Mouse (Mus musculus) kidney, postnatal 0 days (tissue): ENCODE results near the gene Plcb1. TPM values are rescaled to one million over a fixed set of nuclear protein-coding genes. Genes with fewer than 3 reads are reported as not detected.

Source experiments
- ATAC-seq: fragments of 200-750 bp; cut with Nextera tagmentation; replicated peaks from 2 replicates; pipeline ENCODE4 v1.8.0; 2017; ENCODE audit warnings: low read depth, moderate number of reproducible peaks, moderate TSS enrichment, moderate library complexity; ENCODE audit not compliant: low FRiP score
- DNase-seq: peaks from one replicate; pipeline ENCODE4 v3.0.0-alpha.2; 2016; ENCODE audit warnings: low spot score
- H3K27ac ChIP-seq: fragments of 300-500 bp; sonication (generic); 2 replicates; pipeline ENCODE4 v1.5.1; 2014; ENCODE audit warnings: mild to moderate bottlenecking
- H3K27me3 ChIP-seq: fragments of 300-500 bp; sonication (generic); 2 replicates; pipeline ENCODE4 v1.6.1; 2014; ENCODE audit warnings: low read length, mixed read lengths; ENCODE audit not compliant: insufficient read depth
- H3K36me3 ChIP-seq: fragments of 300-500 bp; sonication (generic); 2 replicates; pipeline ENCODE4 v1.6.1; 2014; ENCODE audit warnings: low read length, mixed read lengths; ENCODE audit not compliant: insufficient read depth
- H3K4me1 ChIP-seq: fragments of 300-500 bp; sonication (generic); replicated peaks from 2 replicates; pipeline ENCODE4 v1.6.1; 2014; ENCODE audit warnings: antibody characterized with exemption, low read length, mixed read lengths; ENCODE audit not compliant: insufficient read depth
- H3K4me2 ChIP-seq: fragments of 300-500 bp; sonication (generic); 2 replicates; pipeline ENCODE4 v1.6.1; 2014; ENCODE audit warnings: mild to moderate bottlenecking, low read length, moderate library complexity, mixed read lengths
- H3K4me3 ChIP-seq: fragments of 300-500 bp; sonication (generic); replicated peaks from 2 replicates; pipeline ENCODE4 v1.5.1; 2014; ENCODE audit warnings: low read depth, low read length
- H3K9ac ChIP-seq: fragments of 300-500 bp; sonication (generic); 2 replicates; pipeline ENCODE4 v1.6.1; 2014; ENCODE audit warnings: low read depth, low read length
- H3K9me3 ChIP-seq: fragments of 300-500 bp; sonication (generic); replicated peaks from 2 replicates; pipeline ENCODE4 v1.6.1; 2016; ENCODE audit warnings: low read length, inconsistent platforms, mixed read lengths
- CTCF ChIP-seq: IDR thresholded peaks from 2 replicates; pipeline ENCODE4 v1.5.1; 2016; ENCODE audit warnings: antibody characterized with exemption, low read depth, mild to moderate bottlenecking, moderate library complexity
- WGBS: fragments of 180-500 bp; shearing (Covaris S2); extraction: QIAGEN DNeasy Blood & Tissue Kit; methylation state at CpG from one replicate; pipeline ENCODE4 v1.1.7; 2014; 5-methylcytosine and 5-hydroxymethylcytosine counted together
- polyA plus RNA-seq: library from polyadenylated mRNA; unstranded; fragments of >200 nt; fragmentation: Nextera tagmentation; extraction: Ambion mirVana; gene quantifications from 2 replicates; pipeline ENCODE4 v1.2.1, GENCODE M21; 2015

Plcb1 gene
- polyA plus RNA-seq, 1 experiment from 2014 or later: 20.8 TPM

GRCm38 (mm10) chr2:134897083-134897482, 111.2 kb downstream of the Plcb1 start:
- DNase-seq (no peak), ATAC-seq (no peak)
- Histone ChIP-seq H3K4me2 (no peak overlapping the region), H3K36me3 (no peaks in the 10 kb centered on the region), H3K27me3 (no peaks in the 10 kb centered on the region), H3K27ac (no peak overlapping the region), H3K4me1 (no peaks in the 10 kb centered on the region), H3K4me3 (no peak overlapping the region), H3K9me3 (no peaks in the 10 kb centered on the region), H3K9ac (no peak overlapping the region)
- no peak for TF ChIP-seq CTCF
- WGBS: 95% methylated on average over 5 of the region's 5 CpGs

- DNase-seq (no peak), ATAC-seq (no peak)
- Histone ChIP-seq H3K27ac (no peak overlapping the region), H3K4me1 (no peaks in the 10 kb centered on the region), H3K9me3 (no peaks in the 10 kb centered on the region), H3K9ac (no peak overlapping the region), H3K36me3 (no peaks in the 10 kb centered on the region), H3K4me2 (no peak overlapping the region), H3K27me3 (no peaks in the 10 kb centered on the region), H3K4me3 (no peak overlapping the region)
- WGBS: 92% methylated on average over 2 of the region's 2 CpGs
- peak; percentile 49 for TF ChIP-seq CTCF
Measured at GRCm38 (mm10) chr2:134901521-134901920, 115.7 kb downstream of the Plcb1 start.

GRCm38 (mm10) chr2:134910882-134911281, 125.0 kb downstream of the Plcb1 start:
- no peak overlapping the region for H3K9ac ChIP-seq
- TF ChIP-seq CTCF: no peak
- no peak for DNase-seq
- peak; percentile 52; the same call in 1 of the 2 replicates for ATAC-seq
- no peaks in the 10 kb centered on the region for H3K36me3 ChIP-seq
- H3K4me2 ChIP-seq: no peak overlapping the region
- WGBS: 34% methylated on average over 1 of the region's 1 CpGs
- no peaks in the 10 kb centered on the region for H3K27me3 ChIP-seq
- H3K4me1 ChIP-seq: peaks cover 6% of the 10 kb centered on the region; the same call in 1 of the 2 replicates
- H3K27ac ChIP-seq: no peak overlapping the region
- H3K9me3 ChIP-seq: no peaks in the 10 kb centered on the region
- no peak overlapping the region for H3K4me3 ChIP-seq

GRCm38 (mm10) chr2:134911360-134911759, 125.5 kb downstream of the Plcb1 start:
- H3K27ac ChIP-seq: no peak overlapping the region
- H3K4me3 ChIP-seq: no peak overlapping the region
- 86% methylated on average over 6 of the region's 6 CpGs for WGBS
- peaks cover 6% of the 10 kb centered on the region; the same call in 1 of the 2 replicates for H3K4me1 ChIP-seq
- no peak for TF ChIP-seq CTCF
- ATAC-seq: no peak
- no peak overlapping the region for H3K4me2 ChIP-seq
- H3K9me3 ChIP-seq: no peaks in the 10 kb centered on the region
- H3K9ac ChIP-seq: no peak overlapping the region
- DNase-seq: no peak
- H3K27me3 ChIP-seq: no peaks in the 10 kb centered on the region
- H3K36me3 ChIP-seq: no peaks in the 10 kb centered on the region

- Histone ChIP-seq H3K4me3 (no peak overlapping the region), H3K4me2 (no peak overlapping the region), H3K4me1 (peaks cover 6% of the 10 kb centered on the region; the same call in 1 of the 2 replicates), H3K27me3 (no peaks in the 10 kb centered on the region), H3K36me3 (no peaks in the 10 kb centered on the region), H3K9me3 (no peaks in the 10 kb centered on the region), H3K9ac (no peak overlapping the region), H3K27ac (no peak overlapping the region)
- ATAC-seq (no peak), DNase-seq (no peak)
- TF ChIP-seq CTCF: no peak
- WGBS: 73% methylated on average over 2 of the region's 2 CpGs
Measured at GRCm38 (mm10) chr2:134912616-134913015, 126.7 kb downstream of the Plcb1 start.

- ATAC-seq: no peak; the same call in 1 of the 2 replicates
- DNase-seq: no peak
- Histone ChIP-seq H3K4me1 (peaks cover 6% of the 10 kb centered on the region; the same call in 1 of the 2 replicates), H3K36me3 (no peaks in the 10 kb centered on the region), H3K4me3 (no peak overlapping the region), H3K27me3 (no peaks in the 10 kb centered on the region), H3K9me3 (no peaks in the 10 kb centered on the region), H3K4me2 (no peak overlapping the region), H3K9ac (no peak overlapping the region), H3K27ac (no peak overlapping the region)
- WGBS: 67% methylated on average over 3 of the region's 3 CpGs
- TF ChIP-seq CTCF: no peak
Measured at GRCm38 (mm10) chr2:134913542-134913941, 127.7 kb downstream of the Plcb1 start.

- WGBS: 86% methylated on average over 2 of the region's 2 CpGs
- DNase-seq: no peak
- H3K36me3 ChIP-seq: no peaks in the 10 kb centered on the region
Measured at GRCm38 (mm10) chr2:134914091-134914550, 128.3 kb downstream of the Plcb1 start.

More at GRCm38 (mm10) chr2:134914091-134914550, 128.3 kb downstream of the Plcb1 start:
- no peak for TF ChIP-seq CTCF
- no peak for ATAC-seq
- Histone ChIP-seq H3K27me3 (no peaks in the 10 kb centered on the region), H3K9ac (no peak overlapping the region), H3K4me1 (peaks cover 6% of the 10 kb centered on the region; the same call in 1 of the 2 replicates), H3K4me2 (no peak overlapping the region), H3K9me3 (no peaks in the 10 kb centered on the region), H3K27ac (no peak overlapping the region), H3K4me3 (no peak overlapping the region)
